Mouse (Mus musculus) forebrain, embryonic 13.5 days (tissue): Measurements from ENCODE around the gene Syne1. TPM values are rescaled to one million over a fixed set of nuclear protein-coding genes. Genes with fewer than 3 reads are reported as not detected.

Source experiments
- ATAC-seq: fragments of 200-750 bp; cut with Nextera tagmentation; 2 replicates; pipeline ENCODE4 v1.8.0; 2017
- H3K27ac ChIP-seq: fragments of 300-500 bp; sonication (generic); 2 replicates; pipeline ENCODE4 v1.5.1; 2015; ENCODE audit warnings: inconsistent platforms, mild to moderate bottlenecking, moderate library complexity
- H3K27me3 ChIP-seq: fragments of 300-500 bp; sonication (generic); 2 replicates; pipeline ENCODE4 v1.6.1; 2015; ENCODE audit warnings: mild to moderate bottlenecking, inconsistent platforms
- H3K36me3 ChIP-seq: fragments of 300-500 bp; sonication (generic); 2 replicates; pipeline ENCODE4 v1.6.1; 2015; ENCODE audit warnings: mild to moderate bottlenecking, inconsistent platforms; ENCODE audit not compliant: poor library complexity, severe bottlenecking
- H3K4me1 ChIP-seq: fragments of 300-500 bp; sonication (generic); 2 replicates; pipeline ENCODE4 v1.6.1; 2015; ENCODE audit warnings: inconsistent platforms
- H3K4me2 ChIP-seq: fragments of 300-500 bp; sonication (generic); 2 replicates; pipeline ENCODE4 v1.6.1; 2015; ENCODE audit warnings: inconsistent platforms, mild to moderate bottlenecking, moderate library complexity
- H3K4me3 ChIP-seq: fragments of 300-500 bp; sonication (generic); 2 replicates; pipeline ENCODE4 v1.5.1; 2015; ENCODE audit warnings: mild to moderate bottlenecking, inconsistent platforms
- H3K9ac ChIP-seq: fragments of 300-500 bp; sonication (generic); 2 replicates; pipeline ENCODE4 v1.6.1; 2015; ENCODE audit warnings: mild to moderate bottlenecking, inconsistent platforms
- H3K9me3 ChIP-seq: fragments of 300-500 bp; sonication (generic); replicated peaks from 2 replicates; pipeline ENCODE4 v1.6.1; 2016; ENCODE audit warnings: inconsistent platforms
- WGBS: fragments of 180-500 bp; shearing (Covaris S2); methylation state at CpG from one replicate; pipeline ENCODE4 v1.1.7; 2015; 5-methylcytosine and 5-hydroxymethylcytosine counted together
- polyA plus RNA-seq: library from polyadenylated mRNA; unstranded; fragments of >200 nt; fragmentation: Nextera tagmentation; extraction: Ambion mirVana; gene quantifications from 2 replicates; pipeline ENCODE4 v1.2.1, GENCODE M21; 2015

Gene Syne1
- polyA plus RNA-seq, 1 experiment from 2014 or later = 2.4 TPM

DNA sequence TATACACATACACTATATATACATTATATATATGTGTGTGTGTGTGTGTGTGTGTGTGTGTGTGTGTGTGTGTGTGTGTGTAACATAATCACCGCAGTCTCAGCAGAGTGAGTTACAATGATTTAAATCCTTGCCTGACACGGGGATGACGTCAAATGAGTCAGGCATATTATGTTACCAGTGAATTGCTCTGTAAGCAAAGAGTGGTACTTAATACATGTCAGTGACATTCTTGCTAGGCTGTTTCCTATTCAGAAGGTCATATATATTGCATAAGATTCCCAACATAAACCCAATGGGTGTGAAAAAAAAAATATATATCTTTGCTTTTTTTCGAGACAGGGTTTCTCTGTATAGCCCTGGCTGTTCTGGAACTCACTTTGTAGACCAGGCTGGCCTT lies 462.1 kb downstream of the Syne1 start:
- WGBS = 95% methylated on average over 4 of the region's 4 CpGs
- ATAC-seq = no peak
- no peaks in the 10 kb centered on the region for H3K9me3 ChIP-seq
- H3K4me3 ChIP-seq = no peak overlapping the region
- no peaks in the 10 kb centered on the region for H3K27me3 ChIP-seq
- H3K4me1 ChIP-seq = no peaks in the 10 kb centered on the region
- no peaks in the 10 kb centered on the region for H3K36me3 ChIP-seq
- H3K9ac ChIP-seq = no peak overlapping the region
- H3K4me2 ChIP-seq = no peak overlapping the region
- H3K27ac ChIP-seq = no peak overlapping the region

DNA sequence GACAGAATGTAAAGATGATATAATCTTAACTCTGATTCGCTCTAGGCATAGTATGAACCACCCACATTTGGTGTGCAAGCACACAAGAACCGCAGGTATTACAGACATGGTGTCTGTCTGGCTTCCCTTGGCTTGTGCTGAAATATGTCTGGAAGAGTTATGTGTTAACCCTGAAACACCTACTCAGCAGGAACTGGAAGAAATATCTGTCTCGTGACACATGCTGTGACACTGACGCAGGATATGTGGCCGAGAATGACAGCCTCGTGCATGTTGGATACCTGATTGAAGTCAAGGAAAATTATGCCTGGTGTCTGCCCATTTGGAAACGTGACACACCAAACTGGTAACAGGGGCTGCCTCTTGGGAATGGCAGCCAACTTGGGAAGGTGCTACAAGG lies 463.9 kb downstream of the Syne1 start:
- no peaks in the 10 kb centered on the region for H3K36me3 ChIP-seq
- H3K4me2 ChIP-seq = no peak overlapping the region
- H3K27ac ChIP-seq = no peak overlapping the region
- H3K4me1 ChIP-seq = no peaks in the 10 kb centered on the region
- no peak overlapping the region for H3K9ac ChIP-seq
- no peak for ATAC-seq
- 86% methylated on average over 7 of the region's 7 CpGs for WGBS
- H3K27me3 ChIP-seq = no peaks in the 10 kb centered on the region
- no peak overlapping the region for H3K4me3 ChIP-seq
- no peaks in the 10 kb centered on the region for H3K9me3 ChIP-seq

DNA sequence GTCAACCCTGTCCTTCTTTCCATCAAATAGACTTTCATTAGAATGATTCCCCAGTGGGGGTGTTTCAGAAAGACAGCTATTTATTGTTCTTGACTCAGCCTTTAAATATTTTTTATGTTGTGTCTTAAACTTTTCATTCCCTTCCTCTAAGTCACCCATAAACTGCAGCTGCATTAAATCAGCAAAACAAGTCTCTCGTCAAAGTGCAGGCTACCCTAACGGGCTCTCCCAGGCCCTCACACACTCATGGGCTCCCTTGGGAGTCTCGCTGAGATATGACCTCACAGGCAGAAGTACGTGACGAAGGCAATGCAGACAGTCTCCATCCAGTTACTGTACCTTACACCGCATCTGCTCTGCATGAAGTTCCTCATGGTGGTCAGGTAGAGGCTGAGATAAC lies 465.0 kb downstream of the Syne1 start:
- Histone ChIP-seq H3K4me2 (no peak overlapping the region), H3K9me3 (no peaks in the 10 kb centered on the region), H3K4me3 (no peak overlapping the region), H3K27ac (no peak overlapping the region), H3K4me1 (no peaks in the 10 kb centered on the region), H3K36me3 (no peaks in the 10 kb centered on the region), H3K27me3 (no peaks in the 10 kb centered on the region), H3K9ac (no peak overlapping the region)
- 88% methylated on average over 6 of the region's 6 CpGs for WGBS
- no peak for ATAC-seq

DNA sequence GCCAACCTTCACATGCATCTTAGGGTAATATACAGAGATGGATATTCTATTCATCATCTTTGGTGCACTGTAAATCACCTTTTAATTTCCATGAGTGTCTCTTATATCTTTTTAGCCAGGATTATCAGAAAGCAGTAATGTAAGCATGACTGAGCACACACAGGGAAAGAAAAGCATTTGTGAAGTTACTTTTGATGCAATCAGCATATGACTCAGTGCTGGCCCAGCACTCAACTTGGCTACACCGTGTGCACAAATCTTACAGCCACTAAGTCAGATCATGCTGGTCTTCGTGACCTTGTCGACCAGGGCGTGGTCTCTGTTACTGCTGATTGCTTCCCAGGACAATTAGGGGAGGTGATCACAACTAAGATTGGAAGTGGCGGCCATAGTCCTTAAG lies 465.5 kb downstream of the Syne1 start:
- H3K27me3 ChIP-seq = no peaks in the 10 kb centered on the region
- no peaks in the 10 kb centered on the region for H3K36me3 ChIP-seq
- no peaks in the 10 kb centered on the region for H3K4me1 ChIP-seq
- H3K27ac ChIP-seq = no peak overlapping the region
- 88% methylated on average over 5 of the region's 5 CpGs for WGBS
- H3K9ac ChIP-seq = no peak overlapping the region
- no peaks in the 10 kb centered on the region for H3K9me3 ChIP-seq
- ATAC-seq = no peak
- H3K4me3 ChIP-seq = no peak overlapping the region
- H3K4me2 ChIP-seq = no peak overlapping the region

DNA sequence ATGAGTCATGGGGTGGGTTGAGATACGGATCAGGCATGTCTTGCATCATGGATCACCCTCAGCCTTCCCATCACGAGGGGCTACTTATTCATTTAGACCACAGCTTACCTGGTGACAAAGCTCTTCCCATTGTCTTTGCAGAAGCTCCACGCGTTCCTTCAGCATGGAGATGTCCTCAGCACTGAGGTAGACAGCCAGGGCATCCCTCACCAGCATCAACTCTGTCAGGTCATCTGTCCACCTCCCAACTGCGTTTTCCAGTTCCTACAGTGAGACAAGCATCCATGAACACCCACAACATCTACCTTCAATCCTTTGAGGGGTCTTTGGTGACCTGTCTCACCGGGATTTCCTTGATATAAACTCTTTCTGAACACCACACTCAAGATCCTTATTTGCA lies 467.6 kb downstream of the Syne1 start:
- no peak overlapping the region for H3K9ac ChIP-seq
- no peaks in the 10 kb centered on the region for H3K4me1 ChIP-seq
- no peak overlapping the region for H3K4me3 ChIP-seq
- H3K9me3 ChIP-seq = no peaks in the 10 kb centered on the region
- no peak for ATAC-seq
- 90% methylated on average over 6 of the region's 6 CpGs for WGBS
- no peak overlapping the region for H3K4me2 ChIP-seq
- no peak overlapping the region for H3K27ac ChIP-seq
- no peaks in the 10 kb centered on the region for H3K36me3 ChIP-seq
- no peaks in the 10 kb centered on the region for H3K27me3 ChIP-seq

DNA sequence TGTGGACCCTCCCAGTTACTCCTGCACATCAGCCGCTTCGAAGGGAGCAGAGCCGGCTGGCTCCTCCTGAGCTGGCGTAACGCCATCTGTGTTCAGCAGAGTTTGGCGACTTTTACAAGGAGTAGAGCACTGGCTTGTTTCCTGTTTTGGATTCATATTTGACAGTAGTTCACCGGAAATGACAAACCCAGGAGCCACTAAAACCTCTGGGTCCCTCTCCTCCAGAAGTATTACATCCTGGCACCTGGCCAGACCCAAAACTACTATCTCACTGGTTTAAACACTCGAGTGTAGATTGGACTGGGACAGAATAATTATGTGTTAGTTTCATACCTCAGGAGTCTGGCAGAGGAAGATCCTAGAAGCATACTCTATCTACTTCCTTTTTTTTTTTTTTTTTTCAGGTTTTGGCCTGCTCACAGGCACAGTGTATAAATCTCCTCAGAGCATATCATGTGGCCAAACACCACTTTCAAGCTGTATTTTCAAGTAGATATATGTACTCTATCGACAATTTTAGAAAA lies 471.3 kb downstream of the Syne1 start:
- H3K27me3 ChIP-seq = no peaks in the 10 kb centered on the region
- WGBS = 86% methylated on average over 9 of the region's 9 CpGs
- no peak for ATAC-seq

DNA sequence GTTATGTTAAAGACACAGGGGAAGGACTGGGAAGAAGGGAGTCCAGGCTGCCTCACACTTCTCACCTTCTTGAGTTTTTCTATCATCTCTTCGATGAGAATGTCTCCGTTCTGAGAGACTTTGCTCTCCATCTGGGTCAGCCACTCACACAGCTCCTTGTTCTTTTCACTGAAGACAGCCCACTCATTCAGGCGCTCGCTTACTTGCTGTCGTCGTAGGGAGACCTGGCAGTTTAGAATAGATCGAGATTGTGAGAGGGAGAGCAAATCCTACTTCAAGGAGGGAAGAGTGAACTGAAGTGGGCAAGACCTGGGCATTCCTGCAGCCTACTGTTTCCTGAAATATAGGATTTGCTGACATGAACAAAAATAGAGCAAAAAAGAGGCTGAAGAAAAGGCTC lies 475.6 kb downstream of the Syne1 start:
- no peaks in the 10 kb centered on the region for H3K36me3 ChIP-seq
- H3K9ac ChIP-seq = no peak overlapping the region
- no peaks in the 10 kb centered on the region for H3K4me1 ChIP-seq
- no peaks in the 10 kb centered on the region for H3K9me3 ChIP-seq
- H3K4me2 ChIP-seq = no peak overlapping the region
- no peak overlapping the region for H3K4me3 ChIP-seq
- 90% methylated on average over 7 of the region's 7 CpGs for WGBS
- H3K27me3 ChIP-seq = no peaks in the 10 kb centered on the region
- no peak overlapping the region for H3K27ac ChIP-seq
- no peak for ATAC-seq

More for the DNA sequence above, 471.3 kb downstream of the Syne1 start:
- no peak overlapping the region for H3K4me3 ChIP-seq
- H3K9ac ChIP-seq = no peak overlapping the region
- H3K4me2 ChIP-seq = no peak overlapping the region
- H3K4me1 ChIP-seq = no peaks in the 10 kb centered on the region
- H3K36me3 ChIP-seq = no peaks in the 10 kb centered on the region
- no peak overlapping the region for H3K27ac ChIP-seq
- no peaks in the 10 kb centered on the region for H3K9me3 ChIP-seq

DNA sequence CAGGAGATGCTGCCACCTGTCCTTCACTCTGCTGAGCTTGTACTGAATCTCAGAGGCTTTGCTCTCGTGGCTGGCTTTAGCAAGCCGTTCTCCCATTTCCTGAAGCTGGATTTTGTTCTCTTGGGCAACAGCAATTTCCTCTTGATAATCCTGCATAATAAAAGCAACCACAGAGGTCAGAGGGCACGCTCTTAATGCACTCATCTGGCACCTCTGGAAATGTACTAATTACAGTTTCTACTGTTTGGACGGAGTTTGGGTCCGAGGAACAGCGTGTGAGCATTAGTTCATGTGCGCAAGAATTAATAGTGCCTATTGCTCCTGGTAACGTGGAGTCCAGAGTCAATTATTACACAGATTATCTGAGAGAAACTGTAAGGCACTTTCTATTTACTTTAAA lies 479.2 kb downstream of the Syne1 start:
- 88% methylated on average over 8 of the region's 8 CpGs for WGBS
- no peaks in the 10 kb centered on the region for H3K27me3 ChIP-seq
- no peak overlapping the region for H3K4me3 ChIP-seq
- no peak overlapping the region for H3K4me2 ChIP-seq
- ATAC-seq = no peak
- H3K27ac ChIP-seq = no peak overlapping the region
- no peaks in the 10 kb centered on the region for H3K4me1 ChIP-seq
- H3K9ac ChIP-seq = no peak overlapping the region
- H3K36me3 ChIP-seq = no peaks in the 10 kb centered on the region
- no peaks in the 10 kb centered on the region for H3K9me3 ChIP-seq

DNA sequence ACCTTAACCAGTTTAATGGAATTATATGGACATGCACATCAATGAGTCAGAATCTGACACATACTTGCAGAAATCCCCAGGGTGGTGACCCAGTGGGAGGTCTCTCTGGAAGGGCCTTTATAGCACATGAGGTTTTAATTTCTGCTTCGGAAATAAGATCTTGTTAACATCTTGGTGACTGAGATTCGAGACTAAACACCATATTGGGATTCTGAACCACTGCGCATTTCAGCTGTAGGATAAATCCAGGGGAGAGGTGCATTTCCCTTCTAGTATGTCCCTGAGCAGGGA lies 480.4 kb downstream of the Syne1 start:
- H3K4me3 ChIP-seq = no peak overlapping the region
- 81% methylated on average over 3 of the region's 3 CpGs for WGBS
- H3K36me3 ChIP-seq = no peaks in the 10 kb centered on the region
- H3K27ac ChIP-seq = no peak overlapping the region
- H3K9ac ChIP-seq = no peak overlapping the region
- H3K4me1 ChIP-seq = no peaks in the 10 kb centered on the region
- no peaks in the 10 kb centered on the region for H3K9me3 ChIP-seq
- no peak overlapping the region for H3K4me2 ChIP-seq
- ATAC-seq = no peak
- H3K27me3 ChIP-seq = no peaks in the 10 kb centered on the region

DNA sequence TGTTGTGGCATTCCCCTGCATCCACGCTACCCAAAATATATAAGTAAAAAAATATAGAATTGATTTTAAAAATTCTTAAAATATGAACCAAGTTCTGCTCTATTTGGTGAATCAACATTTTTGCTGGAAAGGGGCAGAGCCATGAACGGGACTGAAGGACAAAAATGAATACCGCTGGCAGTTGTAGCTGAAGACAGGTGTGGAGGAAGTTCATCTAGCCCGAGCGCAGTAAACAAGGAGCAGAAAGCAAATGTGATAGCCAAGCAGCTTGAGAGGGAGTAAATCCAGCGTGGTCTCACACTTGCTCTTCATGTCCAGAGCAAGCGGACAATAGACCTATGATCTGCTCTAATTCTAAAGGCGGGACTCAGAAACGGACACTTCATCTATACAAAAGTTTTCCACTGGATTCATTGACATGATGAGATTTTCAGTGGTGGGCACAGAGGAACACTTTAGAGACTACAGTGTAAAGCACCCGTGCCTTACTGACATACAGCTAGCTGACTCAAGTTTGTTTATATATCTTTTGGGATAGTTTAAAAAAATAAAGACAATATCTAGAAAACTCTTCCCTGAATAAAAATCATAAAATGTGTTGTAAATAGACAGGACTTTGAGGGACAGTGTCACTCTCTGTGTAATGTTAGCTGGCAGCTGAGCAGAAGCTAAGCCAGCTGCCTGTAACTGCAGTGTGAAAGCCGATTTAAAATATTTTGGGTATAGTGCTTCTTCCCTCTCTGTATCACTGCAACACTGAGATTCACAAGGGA lies 480.9 kb downstream of the Syne1 start:
- Histone ChIP-seq H3K27me3 (no peaks in the 10 kb centered on the region), H3K27ac (no peak overlapping the region), H3K9ac (no peak overlapping the region), H3K9me3 (no peaks in the 10 kb centered on the region), H3K4me1 (no peaks in the 10 kb centered on the region), H3K4me2 (no peak overlapping the region), H3K36me3 (no peaks in the 10 kb centered on the region), H3K4me3 (no peak overlapping the region)
- no peak for ATAC-seq
- 89% methylated on average over 11 of the region's 11 CpGs for WGBS

DNA sequence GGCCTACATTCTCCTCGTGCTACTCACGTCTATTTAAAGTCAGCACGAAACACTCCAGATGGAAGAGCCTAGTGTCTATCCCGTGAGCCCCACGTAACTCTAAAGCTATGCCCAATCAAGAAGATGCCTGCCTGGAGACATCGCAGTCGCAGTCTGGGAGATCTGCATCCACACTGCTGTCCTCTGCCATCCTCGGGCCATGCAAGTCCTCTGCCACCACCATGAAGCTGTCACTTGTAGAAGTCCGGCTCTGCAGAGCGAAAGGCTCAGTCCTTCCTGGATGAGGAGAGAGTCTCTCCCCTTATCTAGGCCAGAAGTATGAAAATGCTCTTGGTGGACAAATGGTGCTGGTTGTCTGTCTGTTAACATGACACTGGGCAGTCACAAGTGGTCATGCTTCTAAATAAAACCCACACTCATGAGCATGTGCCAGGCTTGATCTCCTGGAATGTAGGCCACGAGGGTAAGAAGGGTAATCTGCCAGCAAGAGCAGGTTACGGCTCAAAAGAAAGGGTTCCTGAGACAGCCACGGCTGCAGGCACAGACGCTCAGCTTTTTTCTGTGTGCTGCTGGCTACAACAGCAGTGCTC lies 482.5 kb downstream of the Syne1 start, which contains the start of gene Gm10097:
Gene Gm10097, plus strand, starts transcription at position 517 of the 590 bp plus-strand sequence.
- H3K27me3 ChIP-seq = no peaks in the 10 kb centered on the region
- no peaks in the 10 kb centered on the region for H3K9me3 ChIP-seq
- WGBS = 82% methylated on average over 14 of the region's 14 CpGs
- no peak within 1 kb of the TSS for H3K9ac ChIP-seq
- no peak for ATAC-seq
- H3K27ac ChIP-seq = no peak within 1 kb of the TSS
- no peak within 1 kb of the TSS for H3K4me2 ChIP-seq
- H3K4me3 ChIP-seq = no peak within 1 kb of the TSS
- H3K36me3 ChIP-seq = no peaks in the 10 kb centered on the region
- no peaks in the 10 kb centered on the region for H3K4me1 ChIP-seq

DNA sequence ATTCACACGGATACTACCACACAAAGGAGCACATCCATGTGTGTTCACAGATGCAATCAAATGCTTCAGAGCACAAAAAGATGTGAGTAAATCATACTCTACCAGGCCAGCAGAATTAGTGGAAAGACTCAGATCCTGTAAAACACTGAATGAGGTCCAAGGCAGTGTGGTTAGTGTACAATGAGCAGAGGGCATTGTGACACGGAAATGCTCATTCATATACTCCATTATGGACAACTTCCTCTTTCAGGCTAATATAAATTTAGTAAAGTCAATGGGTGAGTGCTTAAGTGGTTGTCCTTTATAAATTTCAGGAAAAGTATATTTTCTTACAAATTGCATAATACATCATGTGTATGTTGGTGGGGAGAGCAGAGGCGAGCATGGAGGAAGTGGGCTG lies 484.2 kb downstream of the Syne1 start:
- Histone ChIP-seq H3K36me3 (no peaks in the 10 kb centered on the region), H3K4me3 (no peak overlapping the region), H3K4me1 (no peaks in the 10 kb centered on the region), H3K27me3 (no peaks in the 10 kb centered on the region), H3K9me3 (no peaks in the 10 kb centered on the region), H3K4me2 (no peak overlapping the region), H3K27ac (no peak overlapping the region), H3K9ac (no peak overlapping the region)
- ATAC-seq = no peak
- 89% methylated on average over 3 of the region's 3 CpGs for WGBS

DNA sequence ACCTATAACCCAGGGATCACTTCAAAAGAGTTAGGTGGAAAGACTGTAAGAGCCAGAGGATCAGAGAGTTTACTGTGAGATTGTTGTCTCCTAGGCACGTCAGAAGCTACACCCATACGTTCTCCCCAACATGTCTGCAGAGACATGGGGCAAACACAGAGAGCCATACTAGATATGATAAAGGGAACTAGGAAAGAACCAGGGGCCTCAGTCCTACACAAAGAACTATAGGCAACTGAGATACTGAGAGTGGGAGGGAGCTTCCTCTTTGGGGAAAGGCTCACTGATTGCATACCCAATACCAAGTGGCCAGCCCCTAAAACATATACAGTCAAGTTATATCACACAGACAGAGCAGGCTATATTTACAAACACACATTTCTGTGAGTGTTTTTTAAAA lies 491.3 kb downstream of the Syne1 start:
- Histone ChIP-seq H3K4me1 (0 out of 2 replicates have a peak, but pooled peaks cover 5% of the 10 kb centered on the region), H3K9ac (no peak overlapping the region), H3K9me3 (no peaks in the 10 kb centered on the region), H3K4me3 (no peak overlapping the region), H3K27me3 (no peaks in the 10 kb centered on the region), H3K36me3 (no peaks in the 10 kb centered on the region), H3K4me2 (no peak overlapping the region), H3K27ac (no peak overlapping the region)
- WGBS = 96% methylated on average over 2 of the region's 2 CpGs
- no peak for ATAC-seq
